Mouse (Mus musculus): ENCODE data around the gene Fuca1. TPM values are rescaled to one million over a fixed set of nuclear protein-coding genes. Genes with fewer than 3 reads are reported as not detected.
A peak's percentile ranks its signal among the peaks of the same experiment; 100 is the strongest.

Fuca1 gene
- total and polyA plus RNA-seq, 3 experiments = 32.6 to 77.6 (median 66.5) TPM

- H3K27ac ChIP-seq (ENCODE audit: insufficient read depth, low read depth) = no peak overlapping the region
- H3K9ac ChIP-seq (ENCODE audit: insufficient read depth, low read depth) = no peak overlapping the region
- H3K4me1 ChIP-seq (ENCODE audit: control insufficient read depth in 1 of 2, insufficient read depth in 2 of 2) = peaks cover 21 to 56% of the 10 kb centered on the region in 2 experiments
- H3K4me3 ChIP-seq (replicated peaks in 1 of 3; ENCODE audit: low read depth in 2 of 3, low read length in 2 of 3, poor library complexity in 1 of 3) = no peak overlapping the region
- H3K9me3 ChIP-seq (replicated peaks; ENCODE audit: low read length) = no peaks in the 10 kb centered on the region
- DNase-seq (ENCODE audit: extremely low read depth) = no peak
- peaks cover 11 to 24% of the 10 kb centered on the region in 2 experiments for H3K36me3 ChIP-seq (replicated peaks in 1 of 2; ENCODE audit: control insufficient read depth in 1 of 2, insufficient read depth in 1 of 2, low read length in 1 of 2)
- no peaks in the 10 kb centered on the region for H3K79me2 ChIP-seq (replicated peaks; ENCODE audit: control insufficient read depth, extremely low read depth, insufficient read depth, poor library complexity, severe bottlenecking)
- TF ChIP-seq BHLHE40 (IDR thresholded peaks at IDR 0.05; ENCODE audit: low read depth, low read length) = peak; percentile 57
- no peak for TF ChIP-seq USF2 (conservative IDR thresholded peaks at IDR 0.05; ENCODE audit: low read depth, low read length)
- in situ Hi-C loops (cut with MboI; ENCODE audit: low pct_ligation_motif_present, low pct_unique_long_range_greater_than_20kb, low sequenced_read_pairs) = no loop called here
- H3K27me3 ChIP-seq (replicated peaks) = no peaks in the 10 kb centered on the region
- dilution Hi-C loops (cut with MboI; ENCODE audit: extremely low pct_ligation_motif_present, extremely low pct_unique_long_range_greater_than_20kb, low sequenced_read_pairs) = no loop called here
- H3K4me2 ChIP-seq (ENCODE audit: insufficient read depth, low read depth, poor library complexity, severe bottlenecking) = no peak overlapping the region
These were observed 7.7 kb upstream of the Fuca1 start for GRCm38 (mm10) chr4:135912835-135913234.

DNA sequence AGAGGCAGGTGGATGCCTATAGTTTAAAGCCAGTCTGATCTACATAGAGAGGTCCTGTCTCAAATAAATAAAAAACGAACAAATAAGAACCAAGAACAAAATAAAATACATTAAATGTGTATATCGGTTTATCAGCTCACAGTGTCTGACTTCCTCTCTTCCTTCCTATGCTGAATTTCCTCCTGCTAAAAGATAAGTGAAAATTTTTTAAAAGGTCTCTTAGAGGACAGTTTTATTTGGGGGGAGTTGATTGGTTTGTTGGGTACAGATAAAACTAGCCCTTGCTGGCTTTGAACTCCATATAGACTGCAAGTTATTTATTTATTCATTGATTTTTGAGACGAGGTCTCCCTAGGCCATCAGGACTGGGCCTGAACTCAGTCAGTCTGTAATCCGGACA is 7.1 kb upstream of the Fuca1 start:
- H3K27ac ChIP-seq (ENCODE audit: insufficient read depth, low read depth) = no peak overlapping the region
- no peaks in the 10 kb centered on the region for H3K27me3 ChIP-seq (replicated peaks)
- no peak overlapping the region for H3K4me3 ChIP-seq (replicated peaks in 1 of 3; ENCODE audit: low read depth in 2 of 3, low read length in 2 of 3, poor library complexity in 1 of 3)
- H3K36me3 ChIP-seq (replicated peaks in 1 of 2; ENCODE audit: control insufficient read depth in 1 of 2, insufficient read depth in 1 of 2, low read length in 1 of 2) = peaks cover 15 to 24% of the 10 kb centered on the region in 2 experiments
- TF ChIP-seq MAZ (IDR thresholded peaks at IDR 0.05; ENCODE audit: low read depth, low read length) = no peak
- TF ChIP-seq JUN (IDR thresholded peaks at IDR 0.05; ENCODE audit: insufficient read depth, low read depth, low read length) = no peak
- no peak for TF ChIP-seq RCOR1 (conservative IDR thresholded peaks at IDR 0.05; ENCODE audit: low read depth, low read length)
- no peak for TF ChIP-seq MAX (IDR thresholded peaks at IDR 0.05; ENCODE audit: low read length)
- TF ChIP-seq MXI1 (IDR thresholded peaks at IDR 0.05; ENCODE audit: low read depth, low read length) = no peak
- TF ChIP-seq MEF2A (IDR thresholded peaks at IDR 0.05; ENCODE audit: borderline replicate concordance, low read depth, low read length) = no peak
- no peak for TF ChIP-seq SIN3A (IDR thresholded peaks at IDR 0.05; ENCODE audit: low read length)
- TF ChIP-seq PAX5 (IDR thresholded peaks at IDR 0.05; ENCODE audit: low read length) = no peak
- no peak for TF ChIP-seq ZKSCAN1 (IDR thresholded peaks at IDR 0.05; ENCODE audit: borderline replicate concordance, low read depth, low read length)
- no peak for TF ChIP-seq BHLHE40 (IDR thresholded peaks at IDR 0.05; ENCODE audit: low read depth, low read length)
- no peak for TF ChIP-seq NELFE (IDR thresholded peaks at IDR 0.05; ENCODE audit: low read depth, low read length)
- no peak for TF ChIP-seq ZNF384 (IDR thresholded peaks at IDR 0.05; ENCODE audit: low read depth, low read length)
- no peak for TF ChIP-seq CHD2 (IDR thresholded peaks at IDR 0.05; ENCODE audit: low read length)
- no peak for TF ChIP-seq CHD1 (IDR thresholded peaks at IDR 0.05; ENCODE audit: low read depth, low read length)
- no peak for TF ChIP-seq RAD21 (IDR thresholded peaks at IDR 0.05; ENCODE audit: low read depth, low read length)
- no peak for TF ChIP-seq NRF1 (IDR thresholded peaks at IDR 0.05; ENCODE audit: low read depth, low read length)
- TF ChIP-seq MYC (IDR thresholded peaks at IDR 0.05; ENCODE audit: low read depth, low read length) = no peak
- TF ChIP-seq ZC3H11A (IDR thresholded peaks at IDR 0.05; ENCODE audit: low read depth, low read length) = no peak
- in situ Hi-C loops (cut with MboI; ENCODE audit: low pct_ligation_motif_present, low pct_unique_long_range_greater_than_20kb, low sequenced_read_pairs) (no loop called here), dilution Hi-C loops (cut with MboI; ENCODE audit: extremely low pct_ligation_motif_present, extremely low pct_unique_long_range_greater_than_20kb, low sequenced_read_pairs) (no loop called here)
- no peaks in the 10 kb centered on the region for H3K79me2 ChIP-seq (replicated peaks; ENCODE audit: control insufficient read depth, extremely low read depth, insufficient read depth, poor library complexity, severe bottlenecking)
- H3K9me3 ChIP-seq (replicated peaks; ENCODE audit: low read length) = no peaks in the 10 kb centered on the region
- DNase-seq (ENCODE audit: extremely low read depth) = no peak
- H3K4me1 ChIP-seq (ENCODE audit: control insufficient read depth in 1 of 2, insufficient read depth in 2 of 2) = peaks cover 20 to 59% of the 10 kb centered on the region in 2 experiments
- H3K9ac ChIP-seq (ENCODE audit: insufficient read depth, low read depth) = no peak overlapping the region
- no peak overlapping the region for H3K4me2 ChIP-seq (ENCODE audit: insufficient read depth, low read depth, poor library complexity, severe bottlenecking)

All from CH12.LX (cell line).